ENCODE assay signal across 17 mouse cellular contexts in the genomic region with DNA sequence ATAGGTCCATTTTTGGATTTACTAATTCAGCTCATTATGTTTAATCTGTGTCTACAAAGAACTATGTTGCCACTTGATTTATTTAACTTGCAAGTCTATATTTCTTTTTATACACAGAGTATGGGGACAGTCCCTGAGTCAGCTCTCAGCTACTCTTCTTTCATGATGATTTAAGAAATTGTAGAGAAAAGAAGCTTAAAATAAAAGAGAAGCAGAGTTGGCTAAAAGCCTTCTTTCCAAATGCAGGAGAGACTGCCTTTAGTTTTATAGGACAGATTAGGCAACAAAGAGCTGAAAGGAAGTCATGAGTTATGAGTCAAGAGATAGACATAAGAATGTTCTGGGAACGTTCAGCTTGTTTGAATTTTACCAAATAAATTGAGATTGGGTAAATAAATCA.
"Had no signal": no experiment of that assay in that cellular context is flagged by ENCODE, and none has a peak within 500 bp of the region (broad histone marks: within the 10 kb centered on the region; RNA-seq: fewer than 3 reads in every experiment).

No protein-coding gene starts in this region.

- ATAC-seq: hindbrain, embryonic 16.5 days; inflammation-experienced regulatory T-cells, adult 6 months; intestine, embryonic 15.5 days; intestine, postnatal 0 days; liver, postnatal 0 days had no signal

- DNase-seq: gastrocnemius, adult 2 months; gastrocnemius, postnatal 10 days; gastrocnemius, postnatal 25 days; heart, adult 18-20 months; heart, postnatal 10 days; heart, postnatal 36 days; kidney, adult 18-20 months; kidney, adult 8-10 months; kidney, postnatal 25 days; kidney, postnatal 4 days; liver; liver, embryonic 13.5 days; liver, postnatal 0 days had no signal
